Mouse (Mus musculus): Measurements from ENCODE around the gene Gm3045.

- peak; percentile 35; the same call in 1 of the 2 replicates for TF ChIP-seq POLR2A (IDR thresholded peaks at IDR 0.05; ENCODE audit: control insufficient read depth, low read depth, low read length)
- TF ChIP-seq CTCF (IDR thresholded peaks at IDR 0.05; ENCODE audit: control insufficient read depth, insufficient read depth, insufficient replicate concordance, low read depth, low read length) = peak; percentile 93
Measured at GRCm38 (mm10) chr13:56433466-56433865, 7.1 kb downstream of the Gm3045 start.
